Mouse (Mus musculus) gastrocnemius, postnatal 14 days (tissue): ENCODE measurements around the gene Eef1a2. TPM values are rescaled to one million over a fixed set of nuclear protein-coding genes. Genes with fewer than 3 reads are reported as not detected.

Source experiments
- DNase-seq: peaks from one replicate; pipeline ENCODE4 v3.0.0; 2021; ENCODE audit warnings: mixed read lengths
- intact Hi-C: fragments of 180-260 bp; cut with DNase I; formaldehyde crosslinking; loops from one replicate; pipeline ENCODE4 v1.15.1; 2025; ENCODE audit warnings: low total_unique reads
- total RNA-seq, 2 experiments: library from RNA; stranded (reverse); gene quantifications; 2 replicates each; pipeline ENCODE4 v1.2.3; 2021

Eef1a2 gene
- total RNA-seq, 2 experiments from 2014 or later = 2,249 to 2,405 TPM

GRCm38 (mm10) chr2:181160821-181161220 lies 4.0 kb upstream of the Eef1a2 start:
- DNase-seq = no peak
- intact Hi-C loops = no loop called here

GRCm38 (mm10) chr2:181159771-181160170 lies 3.0 kb upstream of the Eef1a2 start:
- intact Hi-C loops = no loop called here

GRCm38 (mm10) chr2:181159091-181159514 lies 2.3 kb upstream of the Eef1a2 start:
- intact Hi-C loops = no loop called here
- DNase-seq = peak; percentile 64

More at GRCm38 (mm10) chr2:181159771-181160170, 3.0 kb upstream of the Eef1a2 start:
- no peak for DNase-seq

GRCm38 (mm10) chr2:181158471-181158870 lies 1.7 kb upstream of the Eef1a2 start:
- no peak for DNase-seq
- intact Hi-C loops = no loop called here

GRCm38 (mm10) chr2:181157716-181158302 lies 995 bp upstream of the Eef1a2 start:
- DNase-seq = no peak
- intact Hi-C loops = no loop called here

GRCm38 (mm10) chr2:181157180-181157579 lies 366 bp upstream of the Eef1a2 start:
- intact Hi-C loops = no loop called here
- no peak for DNase-seq

GRCm38 (mm10) chr2:181155801-181156200 lies 1.0 kb downstream of the Eef1a2 start:
- DNase-seq = peak; percentile 65
- intact Hi-C loops = no loop called here

GRCm38 (mm10) chr2:181154831-181155415 lies 1.9 kb downstream of the Eef1a2 start:
- intact Hi-C loops = no loop called here
- DNase-seq = no peak

GRCm38 (mm10) chr2:181154361-181154760 lies 2.5 kb downstream of the Eef1a2 start:
- DNase-seq = no peak
- intact Hi-C loops = no loop called here

GRCm38 (mm10) chr2:181153837-181154236 lies 3.0 kb downstream of the Eef1a2 start:
- no peak for DNase-seq
- intact Hi-C loops = no loop called here

- intact Hi-C loops = no loop called here
- no peak for DNase-seq
Measured at GRCm38 (mm10) chr2:181153131-181153530, 3.7 kb downstream of the Eef1a2 start.

GRCm38 (mm10) chr2:181152701-181153100 lies 4.1 kb downstream of the Eef1a2 start:
- no peak for DNase-seq
- intact Hi-C loops = no loop called here

- DNase-seq = no peak
- intact Hi-C loops = no loop called here
Measured at GRCm38 (mm10) chr2:181150281-181150680, 6.5 kb downstream of the Eef1a2 start.

- intact Hi-C loops = no loop called here
- DNase-seq = no peak
Measured at GRCm38 (mm10) chr2:181148318-181148955, 8.4 kb downstream of the Eef1a2 start.

- intact Hi-C loops = no loop called here
- no peak for DNase-seq
Measured at GRCm38 (mm10) chr2:181147546-181148317, 9.1 kb downstream of the Eef1a2 start.

- DNase-seq = no peak
- intact Hi-C loops = no loop called here
Measured at GRCm38 (mm10) chr2:181146976-181147545, 9.8 kb downstream of the Eef1a2 start.

GRCm38 (mm10) chr2:181144675-181145074 lies 12.1 kb downstream of the Eef1a2 start:
- intact Hi-C loops = no loop called here
- DNase-seq = no peak

GRCm38 (mm10) chr2:181143509-181144276 lies 13.1 kb downstream of the Eef1a2 start:
- intact Hi-C loops = no loop called here
- DNase-seq = no peak

- intact Hi-C loops = no loop called here
- DNase-seq = no peak
Measured at GRCm38 (mm10) chr2:181142703-181143135, 14.1 kb downstream of the Eef1a2 start.
